Mouse (Mus musculus): ENCODE data around the gene Lrmda. TPM values are rescaled to one million over a fixed set of nuclear protein-coding genes. Genes with fewer than 3 reads are reported as not detected.

Lrmda gene
- polyA plus RNA-seq, 1 experiment from 2014 or later = 0.33 TPM

DNA sequence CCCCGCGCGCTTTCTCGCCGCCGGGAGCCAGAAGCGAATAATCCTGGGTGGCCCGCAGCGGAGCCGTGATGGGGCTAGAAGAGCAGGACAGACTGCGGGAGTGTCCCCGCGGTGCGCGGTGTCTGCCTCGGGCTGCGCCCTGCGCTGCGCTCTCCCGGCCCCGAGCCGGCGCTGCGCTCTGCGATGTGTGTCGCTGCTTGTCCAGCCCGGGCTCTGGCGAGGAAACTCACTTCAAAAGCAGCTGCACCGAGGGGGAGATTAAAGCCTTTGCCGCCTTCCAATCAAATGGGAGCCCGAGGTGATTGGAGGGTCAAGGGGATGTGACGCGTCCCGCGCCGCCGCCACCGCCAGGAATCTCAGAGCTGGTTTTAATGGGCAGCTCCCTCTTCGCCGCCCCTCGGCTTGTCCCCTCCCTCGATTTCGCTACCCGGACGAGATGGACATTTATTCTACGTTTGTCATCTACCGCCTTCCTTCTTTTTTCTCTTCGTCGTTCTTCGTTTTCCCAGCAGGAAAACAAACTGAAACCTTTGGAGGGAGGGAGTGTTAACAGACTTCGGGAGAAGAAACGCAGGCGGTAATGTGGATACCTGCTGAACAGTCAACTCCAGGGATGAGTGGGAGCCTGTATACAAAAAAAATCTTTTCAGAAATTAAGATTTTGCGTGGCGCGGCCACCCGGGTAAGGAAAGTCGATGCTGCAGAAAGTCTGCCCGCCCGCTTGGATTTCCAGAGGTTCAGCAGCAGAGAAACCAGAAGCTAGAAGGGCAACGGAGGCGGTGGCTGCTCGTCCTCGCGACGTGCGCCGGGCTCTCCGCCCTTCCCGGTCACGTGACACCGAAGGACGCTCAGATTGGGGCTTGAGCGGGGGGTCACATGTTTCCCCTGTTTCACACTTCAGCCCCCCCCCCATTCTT is 31.6 kb upstream of the Lrmda start:
- peak overlapping the region; percentile 94 for H3K4me2 ChIP-seq (replicated peaks)
- peak overlapping the region; percentile 99 for H3K9ac ChIP-seq
- peak overlapping the region; percentile 99 for H3K27ac ChIP-seq
- no peaks in the 10 kb centered on the region for H3K9me3 ChIP-seq
- ATAC-seq (ENCODE audit: low FRiP score, low read depth) = peak; percentile 79
- H3K4me3 ChIP-seq = peak overlapping the region; percentile 96
- H3K36me3 ChIP-seq = peaks cover 15% of the 10 kb centered on the region
- peaks cover 31% of the 10 kb centered on the region for H3K4me1 ChIP-seq
- no peaks in the 10 kb centered on the region for H3K27me3 ChIP-seq (replicated peaks)
- WGBS = under 1% methylated on average over 74 of the region's 74 CpGs

DNA sequence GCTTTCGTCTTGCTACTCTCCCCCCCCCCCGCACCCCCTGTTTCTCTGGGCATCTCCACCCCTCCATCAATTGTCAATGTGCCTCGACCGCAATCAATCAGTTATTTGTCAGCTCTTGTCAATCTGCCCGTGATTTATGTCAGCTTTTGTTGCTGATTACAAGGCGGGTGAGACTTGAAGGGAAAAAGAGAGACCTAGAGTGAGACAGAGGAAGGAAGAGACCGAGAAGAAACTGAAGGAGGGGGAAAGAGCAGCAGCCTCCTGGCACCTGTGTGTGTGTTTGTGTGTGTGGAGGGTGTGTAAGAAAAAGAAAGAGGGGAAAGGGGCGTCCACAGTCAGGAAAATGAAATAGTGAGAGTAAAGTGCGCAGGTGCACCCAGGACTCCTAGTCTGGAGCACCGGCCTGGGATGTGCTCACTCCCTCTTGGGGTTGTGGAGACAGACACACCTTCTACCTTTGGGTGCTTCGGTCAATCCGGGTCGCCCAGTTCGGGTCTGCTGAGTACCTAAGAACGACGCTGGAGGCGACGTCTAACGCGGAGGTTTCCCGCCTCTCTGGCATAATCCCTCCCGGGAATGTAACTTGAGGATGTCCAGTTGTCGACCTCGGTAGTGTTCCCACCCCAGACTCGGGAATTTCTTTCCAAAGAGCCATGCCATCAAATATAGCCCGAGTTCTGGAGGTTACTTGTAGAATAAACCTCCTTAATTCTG is 30.8 kb upstream of the Lrmda start:
- Histone ChIP-seq H3K36me3 (peaks cover 15% of the 10 kb centered on the region), H3K9ac (peak overlapping the region; percentile 99), H3K9me3 (no peaks in the 10 kb centered on the region), H3K4me2 (replicated peaks) (peak overlapping the region; percentile 94), H3K4me1 (peaks cover 35% of the 10 kb centered on the region), H3K27ac (peak overlapping the region; percentile 76), H3K27me3 (replicated peaks) (no peaks in the 10 kb centered on the region), H3K4me3 (peak overlapping the region; percentile 44)
- peak; percentile 17 for ATAC-seq (ENCODE audit: low FRiP score, low read depth)
- WGBS = under 1% methylated on average over 26 of the region's 26 CpGs

DNA sequence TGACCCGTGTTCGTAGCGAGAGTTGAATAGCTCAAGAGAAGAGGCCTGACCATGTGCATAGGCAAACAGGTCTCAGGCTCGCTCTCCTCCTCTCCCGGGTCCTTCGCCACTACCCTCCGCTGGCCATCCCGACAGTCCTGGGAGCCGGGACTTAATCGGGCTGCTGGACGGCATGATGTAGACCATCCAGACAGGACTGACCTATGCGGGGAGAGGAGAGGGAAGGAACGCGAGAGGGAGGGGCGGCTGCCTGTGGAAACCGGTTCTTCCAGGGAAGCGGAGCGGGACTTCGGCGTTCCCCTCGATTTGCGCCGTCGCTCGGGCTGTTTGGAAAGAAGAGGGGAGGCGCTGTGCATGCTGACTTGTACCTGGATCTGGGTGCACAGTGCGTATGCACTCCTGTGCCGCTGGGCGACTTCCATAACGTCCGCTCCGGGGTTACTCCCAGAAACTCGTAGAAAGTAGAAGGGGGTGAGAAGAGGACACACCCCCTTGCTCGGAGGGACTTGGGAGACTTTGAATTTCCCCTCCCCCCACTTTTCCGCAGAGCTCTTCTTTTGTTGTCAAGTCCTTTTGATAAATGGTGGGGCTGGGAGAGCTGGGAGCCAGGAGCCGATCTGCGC is 30.1 kb upstream of the Lrmda start, which contains the start of gene Zfp503:
Gene Zfp503, minus strand, starts transcription at position 311 of the 623 bp plus-strand sequence.
- Histone ChIP-seq H3K27me3 (replicated peaks) (no peaks in the 10 kb centered on the region), H3K4me2 (replicated peaks) (peak within 1 kb of the TSS; percentile 94), H3K4me3 (peak within 1 kb of the TSS; percentile 44), H3K36me3 (peaks cover 15% of the 10 kb centered on the region), H3K27ac (peak within 1 kb of the TSS; percentile 76), H3K9ac (peak within 1 kb of the TSS; percentile 99), H3K4me1 (peaks cover 41% of the 10 kb centered on the region), H3K9me3 (no peaks in the 10 kb centered on the region)
- under 1% methylated on average over 37 of the region's 37 CpGs for WGBS
- no peak for ATAC-seq (ENCODE audit: low FRiP score, low read depth)

DNA sequence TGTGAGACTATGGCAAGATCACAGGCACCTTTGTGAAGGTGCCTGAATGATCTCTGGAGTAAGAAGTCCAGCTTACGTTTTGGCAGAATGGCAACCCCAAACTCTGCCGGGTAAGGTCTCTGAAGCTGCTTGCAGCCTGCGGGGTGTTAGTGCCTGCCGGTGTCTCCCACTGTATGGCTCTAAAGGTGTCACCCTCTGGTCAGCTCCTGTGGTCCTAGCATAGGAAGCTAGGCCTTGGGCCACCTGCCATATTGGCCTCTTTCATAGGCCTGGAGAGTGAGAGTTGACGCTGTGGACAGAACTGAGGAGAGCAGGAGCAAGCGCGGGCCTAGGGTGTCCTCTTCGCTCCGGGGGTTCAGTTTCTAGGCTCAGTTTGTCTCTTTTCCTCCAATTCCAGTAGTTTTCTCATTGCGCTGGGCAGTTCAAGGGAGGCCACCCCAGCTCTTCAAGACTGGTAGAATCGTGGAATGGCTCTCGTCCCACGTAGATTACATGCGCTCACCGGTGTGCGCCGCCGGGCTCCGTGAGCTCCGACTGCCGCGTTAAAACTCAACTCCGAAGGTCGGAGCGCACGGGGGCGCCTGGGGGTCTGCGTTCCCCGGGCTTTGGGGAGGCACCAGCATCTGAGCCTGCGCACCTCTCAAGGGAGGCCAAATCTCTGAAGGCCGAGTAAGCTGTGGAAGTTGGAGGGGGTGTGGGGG is 29.0 kb upstream of the Lrmda start:
- peaks cover 45% of the 10 kb centered on the region for H3K4me1 ChIP-seq
- ATAC-seq (ENCODE audit: low FRiP score, low read depth) = no peak

DNA sequence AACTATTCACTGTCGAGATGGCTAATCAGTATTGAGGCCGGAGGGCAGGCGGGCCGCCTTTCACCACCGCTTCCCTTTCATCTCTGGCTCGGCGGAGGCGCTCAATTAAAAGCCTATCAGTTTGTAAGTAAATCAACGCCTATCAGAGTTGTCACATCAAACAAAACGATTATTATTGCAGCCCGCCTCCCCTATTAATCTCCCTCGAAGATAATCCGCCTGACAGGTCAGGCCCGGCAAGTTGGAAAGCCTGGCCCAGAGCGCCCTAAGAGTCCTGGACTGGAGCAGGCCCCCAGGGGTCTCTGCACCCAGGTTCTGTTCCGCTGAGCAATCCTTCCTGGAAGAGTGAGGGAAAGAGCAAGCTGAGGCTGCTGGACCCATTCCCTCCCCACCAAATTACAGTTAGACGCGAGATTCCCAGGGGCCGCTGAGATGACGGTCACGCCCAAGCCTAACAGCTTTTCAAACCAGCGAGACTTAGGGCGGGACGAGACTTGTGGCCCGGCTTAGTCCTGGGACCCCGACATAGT is 28.2 kb upstream of the Lrmda start:
- H3K4me1 ChIP-seq = peaks cover 45% of the 10 kb centered on the region
- peak overlapping the region; percentile 99; the same call in 1 of the 2 replicates for H3K9ac ChIP-seq
- H3K27ac ChIP-seq = 0 out of 2 replicates have a peak overlapping the region, but pooled peaks have one; percentile 76
- H3K4me3 ChIP-seq = peak overlapping the region; percentile 44
- H3K27me3 ChIP-seq (replicated peaks) = no peaks in the 10 kb centered on the region
- ATAC-seq (ENCODE audit: low FRiP score, low read depth) = no peak
- no peaks in the 10 kb centered on the region for H3K9me3 ChIP-seq
- WGBS = under 1% methylated on average over 26 of the region's 26 CpGs
- peak overlapping the region; percentile 94 for H3K4me2 ChIP-seq (replicated peaks)
- H3K36me3 ChIP-seq = no peaks in the 10 kb centered on the region

More for the DNA sequence above, 29.0 kb upstream of the Lrmda start:
- no peaks in the 10 kb centered on the region for H3K9me3 ChIP-seq
- H3K4me2 ChIP-seq (replicated peaks) = peak overlapping the region; percentile 94
- H3K27ac ChIP-seq = peak overlapping the region; percentile 76
- peaks cover 6% of the 10 kb centered on the region for H3K36me3 ChIP-seq
- peak overlapping the region; percentile 99 for H3K9ac ChIP-seq
- H3K27me3 ChIP-seq (replicated peaks) = no peaks in the 10 kb centered on the region
- under 1% methylated on average over 31 of the region's 31 CpGs for WGBS
- H3K4me3 ChIP-seq = peak overlapping the region; percentile 44

DNA sequence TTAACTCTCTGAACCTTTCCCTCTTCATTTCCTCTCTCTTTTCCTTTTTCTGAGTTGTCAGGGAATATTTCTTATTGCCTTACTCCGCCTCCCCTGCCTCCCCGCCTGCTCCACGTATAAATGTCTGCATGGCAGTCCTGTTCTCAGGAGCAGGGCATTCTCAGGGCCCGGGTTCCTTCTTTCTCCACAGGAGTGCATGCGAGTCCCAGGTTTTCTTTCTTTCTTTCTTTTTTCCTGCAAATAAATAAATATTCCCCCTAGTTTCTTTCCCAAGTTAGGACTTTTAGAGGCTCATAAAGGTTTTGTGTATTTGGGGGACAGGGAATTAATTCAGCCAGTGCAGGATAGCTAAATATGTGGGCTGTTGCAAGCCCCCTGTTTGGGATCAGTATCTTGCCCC is 27.7 kb upstream of the Lrmda start:
- 0 out of 2 replicates have a peak overlapping the region, but pooled peaks have one; percentile 99 for H3K9ac ChIP-seq
- no peaks in the 10 kb centered on the region for H3K9me3 ChIP-seq
- peaks cover 45% of the 10 kb centered on the region for H3K4me1 ChIP-seq
- ATAC-seq (ENCODE audit: low FRiP score, low read depth) = no peak
- peak overlapping the region; percentile 94 for H3K4me2 ChIP-seq (replicated peaks)
- H3K36me3 ChIP-seq = no peaks in the 10 kb centered on the region
- WGBS = 5% methylated on average over 5 of the region's 5 CpGs
- no peaks in the 10 kb centered on the region for H3K27me3 ChIP-seq (replicated peaks)
- H3K4me3 ChIP-seq = 0 out of 2 replicates have a peak overlapping the region, but pooled peaks have one; percentile 44
- no peak overlapping the region for H3K27ac ChIP-seq

DNA sequence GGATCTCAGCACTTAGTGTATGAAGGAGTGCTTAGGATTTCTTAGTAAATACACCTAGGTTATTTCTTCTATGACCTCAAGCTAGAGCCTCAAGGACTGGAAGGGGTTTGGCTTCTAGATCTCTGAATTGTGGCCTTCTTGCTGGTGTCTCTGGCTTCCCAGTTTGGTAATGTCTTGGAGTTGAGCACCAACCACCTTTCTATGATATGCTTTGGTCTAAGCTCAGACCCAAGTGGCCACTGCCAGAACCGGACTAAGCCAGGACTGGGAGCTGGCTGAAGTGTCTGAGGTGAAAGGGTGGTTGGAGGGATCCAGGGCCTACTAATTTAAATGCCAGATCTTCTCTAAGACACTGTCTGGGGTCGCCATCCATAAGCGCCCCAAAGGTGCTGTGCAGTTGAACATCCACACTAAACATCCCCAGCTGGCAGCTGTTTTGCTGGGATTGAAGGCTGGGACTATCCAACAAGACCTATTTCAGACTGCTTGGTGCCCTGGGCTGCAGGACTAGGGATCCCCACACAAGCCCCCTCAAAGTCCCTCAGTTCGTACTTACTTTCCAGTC is 27.1 kb upstream of the Lrmda start:
- no peak for ATAC-seq (ENCODE audit: low FRiP score, low read depth)
- Histone ChIP-seq H3K4me3 (0 out of 2 replicates have a peak overlapping the region, but pooled peaks have one; percentile 44), H3K27me3 (replicated peaks) (no peaks in the 10 kb centered on the region), H3K36me3 (no peaks in the 10 kb centered on the region), H3K4me2 (replicated peaks) (peak overlapping the region; percentile 94), H3K9ac (peak overlapping the region; percentile 35; the same call in 1 of the 2 replicates), H3K27ac (no peak overlapping the region), H3K9me3 (no peaks in the 10 kb centered on the region), H3K4me1 (peaks cover 45% of the 10 kb centered on the region)
- WGBS = 29% methylated on average over 4 of the region's 4 CpGs

DNA sequence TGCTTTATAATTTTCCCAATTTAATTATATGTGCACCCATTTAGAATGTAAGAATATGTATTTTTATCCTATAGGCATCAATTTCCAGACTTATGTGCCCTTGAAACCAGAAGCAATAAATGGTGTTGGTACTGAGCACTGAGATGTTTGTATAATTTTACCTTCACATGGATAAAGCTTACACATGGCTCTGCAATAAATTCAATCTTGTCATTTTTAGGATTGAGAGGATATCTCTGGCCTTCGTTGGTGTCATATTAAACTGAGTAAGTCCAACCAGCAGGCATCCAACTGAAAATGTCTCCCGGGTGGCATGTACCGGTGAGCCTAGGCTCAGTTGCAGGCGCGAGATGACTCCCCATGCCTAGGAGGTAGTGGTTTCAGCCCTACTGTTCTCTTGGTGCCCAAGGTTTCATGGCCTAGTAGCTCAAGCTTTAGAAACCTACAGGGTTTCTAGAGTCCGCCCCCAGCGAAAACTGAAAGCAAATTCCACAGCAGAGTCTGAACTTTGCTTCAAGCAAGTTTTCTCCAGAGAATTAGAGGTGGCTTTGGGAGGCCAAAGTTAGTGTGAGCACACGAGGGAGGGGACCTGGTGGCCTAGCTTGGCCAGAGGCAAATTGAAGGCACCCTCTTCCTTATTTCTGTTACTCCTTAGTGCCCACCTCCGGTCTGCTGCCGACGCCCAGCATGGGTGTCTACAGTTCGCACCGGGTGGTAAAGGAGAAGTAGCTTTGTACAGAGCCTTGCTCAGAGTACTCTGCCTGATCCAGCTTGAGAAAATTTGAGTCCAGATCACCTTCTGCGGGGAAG is 26.1 kb upstream of the Lrmda start:
- WGBS = 9% methylated on average over 14 of the region's 14 CpGs
- H3K27ac ChIP-seq = peak overlapping the region; percentile 37; the same call in 1 of the 2 replicates

DNA sequence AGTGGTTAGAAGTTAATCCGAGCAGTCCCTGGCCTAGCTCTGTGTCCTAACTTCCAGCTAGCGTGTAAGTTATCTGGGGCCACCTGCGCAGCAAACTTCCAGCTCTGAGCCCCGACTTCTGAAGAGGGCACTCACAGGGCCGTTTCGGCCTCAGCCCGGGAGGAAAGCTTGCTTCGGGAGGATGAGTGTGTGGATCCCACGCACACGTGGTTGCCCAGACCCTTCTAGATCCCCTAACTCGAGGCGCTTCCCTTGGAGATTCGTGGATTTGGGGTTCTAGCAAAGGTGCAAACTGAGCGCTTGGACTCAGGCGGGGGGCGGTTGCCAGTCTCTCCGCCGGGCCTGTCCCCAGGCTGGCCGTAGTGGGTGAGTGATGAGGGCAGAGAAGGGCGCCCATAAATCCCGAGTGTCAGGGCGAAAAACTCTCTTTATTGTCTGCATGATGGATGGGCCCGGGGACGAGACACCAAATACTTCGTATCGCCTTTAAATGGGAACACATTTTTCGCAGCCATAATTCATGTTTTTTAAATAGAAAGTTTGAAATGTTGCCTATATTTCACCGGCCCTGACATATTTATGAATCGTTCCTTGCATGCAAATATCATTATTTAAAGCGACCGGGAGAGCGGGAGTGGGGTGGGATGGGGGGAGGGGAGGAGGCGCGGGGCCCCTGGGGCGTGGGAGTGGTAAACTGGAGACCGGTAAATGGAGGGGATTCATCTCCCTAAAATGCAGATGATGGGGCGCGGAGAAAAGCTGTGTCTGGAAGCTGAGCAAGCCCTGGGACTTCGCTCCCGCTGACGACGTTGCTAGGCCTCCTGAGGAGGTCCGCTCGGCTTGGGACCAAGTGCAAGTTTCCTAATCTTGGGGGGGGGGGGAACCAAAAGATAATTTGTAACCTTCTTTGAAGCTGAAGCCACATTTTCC is 25.2 kb upstream of the Lrmda start:
- 0 out of 2 replicates have a peak, but pooled peaks have one; percentile 8 for ATAC-seq (ENCODE audit: low FRiP score, low read depth)
- no peaks in the 10 kb centered on the region for H3K9me3 ChIP-seq
- peak overlapping the region; percentile 65 for H3K4me3 ChIP-seq
- H3K4me1 ChIP-seq = peaks cover 37% of the 10 kb centered on the region
- H3K9ac ChIP-seq = peak overlapping the region; percentile 78
- under 1% methylated on average over 44 of the region's 44 CpGs for WGBS
- no peaks in the 10 kb centered on the region for H3K36me3 ChIP-seq
- H3K4me2 ChIP-seq (replicated peaks) = peak overlapping the region; percentile 83
- H3K27ac ChIP-seq = peak overlapping the region; percentile 37; the same call in 1 of the 2 replicates
- H3K27me3 ChIP-seq (replicated peaks) = no peaks in the 10 kb centered on the region

More for the DNA sequence above, 26.1 kb upstream of the Lrmda start:
- no peaks in the 10 kb centered on the region for H3K27me3 ChIP-seq (replicated peaks)
- no peak for ATAC-seq (ENCODE audit: low FRiP score, low read depth)
- H3K9me3 ChIP-seq = no peaks in the 10 kb centered on the region
- peak overlapping the region; percentile 83 for H3K4me2 ChIP-seq (replicated peaks)
- peaks cover 45% of the 10 kb centered on the region for H3K4me1 ChIP-seq
- no peaks in the 10 kb centered on the region for H3K36me3 ChIP-seq
- 0 out of 2 replicates have a peak overlapping the region, but pooled peaks have one; percentile 21 for H3K9ac ChIP-seq
- H3K4me3 ChIP-seq = no peak overlapping the region
